9 mouse cellular contexts compared by ENCODE assay signal in genomic region chr5:66730621-66731301, GRCm38 (mm10). TPM values are rescaled to one million over a fixed set of nuclear protein-coding genes. Genes with fewer than 3 reads are reported as not detected.
DNase-seq lines count a peak whose midpoint lies in the region; ATAC-seq lines count a peak whose summit lies in the region.
"Had no signal": no experiment of that assay in that cellular context is flagged by ENCODE, and none has a peak within 500 bp of the region (broad histone marks: within the 10 kb centered on the region; RNA-seq: fewer than 3 reads in every experiment).

No protein-coding gene starts in this region.

- peak overlapping the region; percentile 42; the same call in 1 of the 2 replicates for H3K27ac ChIP-seq in midbrain, embryonic 12.5 days (replicated peaks)
- H3K27ac ChIP-seq: macrophage had no signal

- H3K4me2 ChIP-seq in midbrain, embryonic 12.5 days (replicated peaks), result peak overlapping the region; percentile 32

- WGBS in midbrain, embryonic 12.5 days, result 27% methylated on average over 11 of the region's 11 CpGs

- no peaks in the 10 kb centered on the region for H3K27me3 ChIP-seq in midbrain, embryonic 12.5 days

- H3K36me3 ChIP-seq in midbrain, embryonic 12.5 days, result no peaks in the 10 kb centered on the region

- DNase-seq in adrenal gland, adult 2 months, result peak; percentile 54
- no peak for DNase-seq in adrenal gland, postnatal 4 days (ENCODE audit: low spot score in 2 of 2)
- DNase-seq in brain, embryonic 18.5 days (ENCODE audit: low read depth, low spot score), result peak; percentile 88
- peak; percentile 36 to 68 for DNase-seq in kidney, postnatal 36 days
- DNase-seq in thymus, postnatal 4 days, result no peak
- no peak for DNase-seq in spleen, postnatal 4 days (ENCODE audit: low spot score in 2 of 2)

- no peaks in the 10 kb centered on the region for H3K9me3 ChIP-seq in midbrain, embryonic 12.5 days

- no peak overlapping the region for H3K4me3 ChIP-seq in midbrain, embryonic 12.5 days

- no peak overlapping the region for H3K9ac ChIP-seq in midbrain, embryonic 12.5 days (replicated peaks)

- peak; percentile 99 for ATAC-seq in frontal cortex, adult (ENCODE audit: low TSS enrichment)
- peak; percentile 89 for ATAC-seq in midbrain, embryonic 12.5 days (ENCODE audit: low FRiP score, low read depth)

- peaks cover 15% of the 10 kb centered on the region for H3K4me1 ChIP-seq in midbrain, embryonic 12.5 days

RNA-seq across cellular contexts. Expression of gene Limch1, which starts 14.9 kb away (rescaled TPM):
- total RNA-seq in adrenal gland, adult 2 months (2021), result 10 to 100 TPM; 69.3 to 93.7 TPM
- 9.8 and 10.1 TPM in 2 replicates for polyA plus RNA-seq in adrenal gland, adult 2 months (2012; rRNA removed)
- total RNA-seq in adrenal gland, postnatal 4 days (2021), result 100 to 1,000 TPM; 150 to 161 TPM
- polyA plus RNA-seq in midbrain, embryonic 12.5 days (2016; fragmentation: Nextera tagmentation; extraction: Ambion mirVana), result 37.8 and 41.5 TPM in 2 replicates
- polyA plus RNA-seq: macrophage had no signal

RNA-seq across cellular contexts. Expression of gene Uchl1, which starts 54.9 kb away (rescaled TPM):
- total RNA-seq in adrenal gland, adult 2 months (2021), result 100 to 1,000 TPM in 1 of 2 experiments, 10 to 100 TPM in 1; 40.7 to 129 TPM
- polyA plus RNA-seq in adrenal gland, adult 2 months (2012; rRNA removed), result 85.0 and 128 TPM in 2 replicates
- total RNA-seq in adrenal gland, postnatal 4 days (2021), result 100 to 1,000 TPM; 219 to 249 TPM
- polyA plus RNA-seq in midbrain, embryonic 12.5 days (2016; fragmentation: Nextera tagmentation; extraction: Ambion mirVana), result 559 and 602 TPM in 2 replicates
- polyA plus RNA-seq: macrophage had no signal

Comparison
In these comparisons a context has a peak if more than half of its experiments do, and no peak if none do; other contexts are left out.
1. DNase-seq: peak in adrenal gland, adult 2 months (single experiment), brain, embryonic 18.5 days (single experiment) and kidney, postnatal 36 days (2 of 2); none in adrenal gland, postnatal 4 days (0 of 2), thymus, postnatal 4 days (single experiment) and spleen, postnatal 4 days (0 of 2).